Mouse (Mus musculus): Measurements from ENCODE around the gene Cdh22. TPM values are rescaled to one million over a fixed set of nuclear protein-coding genes. Genes with fewer than 3 reads are reported as not detected.

Gene Cdh22
- polyA plus RNA-seq, 1 experiment from 2014 or later = 0.50 TPM

DNA sequence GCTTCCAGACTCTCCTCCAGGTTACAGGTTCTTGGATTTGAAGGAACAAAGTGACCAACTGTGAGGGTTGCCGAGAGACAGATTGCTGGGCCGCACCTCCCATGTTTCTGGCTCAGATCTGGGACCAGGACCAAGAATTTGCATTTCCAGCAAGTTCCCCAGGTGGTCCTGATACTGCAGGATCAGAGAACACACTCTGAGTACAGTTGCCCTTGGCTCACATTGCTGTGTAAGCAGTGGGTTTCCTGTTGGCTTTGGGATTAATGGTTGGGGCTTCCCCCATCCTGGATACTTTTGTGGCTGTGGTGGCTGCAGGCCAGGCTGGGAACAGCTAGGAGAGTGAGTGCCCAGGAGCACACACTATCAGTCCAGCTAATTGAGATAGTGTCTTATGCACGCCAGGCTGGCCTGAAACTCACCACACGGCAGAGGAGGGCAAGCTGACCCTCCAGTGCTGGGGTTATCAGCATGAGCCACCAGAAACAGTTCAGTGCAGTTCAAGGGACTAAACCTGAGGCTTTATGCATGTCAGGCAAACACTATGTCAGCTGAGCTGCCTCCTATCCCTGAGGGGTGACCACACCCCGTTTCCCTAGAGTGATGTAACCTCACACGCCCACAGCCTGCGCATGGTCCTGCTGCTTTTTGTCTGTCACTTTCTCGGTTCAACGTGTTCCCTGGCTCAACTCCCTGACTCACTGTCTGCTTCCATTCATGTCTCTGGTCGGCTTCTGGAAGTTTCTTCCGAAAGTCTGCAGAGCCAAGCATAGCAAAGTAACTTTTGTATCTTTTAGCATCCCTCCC lies 160.4 kb downstream of the Cdh22 start:
- Histone ChIP-seq H3K27ac (ENCODE audit: low read length) (no peak overlapping the region), H3K9me3 (ENCODE audit: control insufficient read depth, low read length) (no peaks in the 10 kb centered on the region), H3K36me3 (ENCODE audit: control insufficient read depth, insufficient read depth, low read length) (no peaks in the 10 kb centered on the region), H3K27me3 (replicated peaks; ENCODE audit: control insufficient read depth, insufficient read depth, low read length) (peaks cover 54% of the 10 kb centered on the region), H3K4me3 (ENCODE audit: low read length) (no peak overlapping the region), H3K9ac (ENCODE audit: low read depth, low read length) (no peak overlapping the region), H3K4me2 (ENCODE audit: low read depth, low read length) (no peak overlapping the region), H3K4me1 (ENCODE audit: control insufficient read depth, insufficient read depth, low read length) (peaks cover 4% of the 10 kb centered on the region; the same call in 1 of the 2 replicates)
- no peak for ATAC-seq
- 39% methylated on average over 11 of the region's 11 CpGs for WGBS

DNA sequence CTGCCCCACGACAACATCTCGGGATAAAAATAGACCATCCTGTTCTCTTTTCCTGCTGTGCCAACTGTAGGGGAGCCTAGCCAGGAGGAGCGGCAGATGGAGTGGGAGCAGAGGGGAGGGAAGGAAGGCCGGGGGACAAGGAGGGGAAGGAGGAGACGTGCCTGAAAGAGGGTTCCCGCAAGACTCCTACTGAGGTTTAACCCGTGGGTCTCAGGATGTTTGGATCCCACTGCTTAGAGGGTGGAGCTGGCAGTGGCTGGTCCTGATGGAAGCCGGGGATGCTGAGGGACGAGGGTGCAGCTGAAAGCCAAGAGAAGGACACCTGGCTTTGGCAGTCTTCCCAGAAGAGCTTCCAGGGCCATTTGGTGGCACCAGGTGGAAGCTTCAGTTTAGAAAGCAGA lies 161.3 kb downstream of the Cdh22 start:
- H3K27me3 ChIP-seq (replicated peaks; ENCODE audit: control insufficient read depth, insufficient read depth, low read length) = peaks cover 45% of the 10 kb centered on the region
- peaks cover 4% of the 10 kb centered on the region; the same call in 1 of the 2 replicates for H3K4me1 ChIP-seq (ENCODE audit: control insufficient read depth, insufficient read depth, low read length)
- no peak overlapping the region for H3K4me3 ChIP-seq (ENCODE audit: low read length)
- ATAC-seq = no peak
- H3K4me2 ChIP-seq (ENCODE audit: low read depth, low read length) = no peak overlapping the region
- H3K36me3 ChIP-seq (ENCODE audit: control insufficient read depth, insufficient read depth, low read length) = no peaks in the 10 kb centered on the region
- H3K27ac ChIP-seq (ENCODE audit: low read length) = no peak overlapping the region
- H3K9ac ChIP-seq (ENCODE audit: low read depth, low read length) = no peak overlapping the region
- no peaks in the 10 kb centered on the region for H3K9me3 ChIP-seq (ENCODE audit: control insufficient read depth, low read length)
- 22% methylated on average over 9 of the region's 9 CpGs for WGBS

DNA sequence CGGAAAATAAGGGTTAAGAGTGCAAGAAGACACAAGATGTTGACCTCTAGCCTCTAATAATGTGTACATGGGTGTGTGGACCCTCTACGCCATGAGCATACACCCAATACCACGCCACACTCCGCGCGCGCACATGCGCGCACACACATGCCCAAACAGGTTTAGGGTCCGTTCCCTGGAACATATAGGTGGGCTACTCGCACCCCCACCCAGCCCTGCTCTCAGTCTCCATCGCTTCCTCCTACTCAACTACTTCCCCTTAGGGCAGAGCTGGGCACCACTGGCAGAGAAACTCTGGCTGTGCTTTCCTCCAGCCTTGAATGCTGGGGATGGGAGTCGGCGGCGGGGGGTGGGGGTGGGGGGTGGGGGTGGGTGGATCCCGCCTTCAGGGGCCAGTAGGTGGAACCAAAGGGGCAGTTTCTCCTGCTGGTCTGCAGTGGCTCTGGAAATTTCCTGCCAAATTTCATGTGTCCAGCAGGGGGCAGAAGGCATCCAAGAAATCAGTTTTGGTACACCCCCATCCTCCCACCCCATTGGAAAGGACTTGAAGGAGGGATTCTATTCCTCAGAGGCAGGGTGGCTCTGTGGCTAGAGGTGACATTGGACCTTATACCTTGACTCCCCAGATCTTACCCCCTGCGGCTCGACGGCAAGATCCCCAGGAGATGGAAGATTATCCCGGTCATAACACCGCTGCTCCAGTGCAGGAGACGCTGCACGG lies 164.4 kb downstream of the Cdh22 start:
- 21% methylated on average over 23 of the region's 23 CpGs for WGBS
- H3K27me3 ChIP-seq (replicated peaks; ENCODE audit: control insufficient read depth, insufficient read depth, low read length) = peaks cover 16% of the 10 kb centered on the region

GRCm38 (mm10) chr2:165068806-165069205 lies 165.8 kb downstream of the Cdh22 start:
- no peak overlapping the region for H3K4me2 ChIP-seq (ENCODE audit: low read depth, low read length)
- H3K36me3 ChIP-seq (ENCODE audit: control insufficient read depth, insufficient read depth, low read length) = no peaks in the 10 kb centered on the region
- peaks cover 4% of the 10 kb centered on the region; the same call in 1 of the 2 replicates for H3K4me1 ChIP-seq (ENCODE audit: control insufficient read depth, insufficient read depth, low read length)
- H3K4me3 ChIP-seq (ENCODE audit: low read length) = no peak overlapping the region
- WGBS = 65% methylated on average over 2 of the region's 2 CpGs
- ATAC-seq = no peak
- H3K27ac ChIP-seq (ENCODE audit: low read length) = no peak overlapping the region
- H3K27me3 ChIP-seq (replicated peaks; ENCODE audit: control insufficient read depth, insufficient read depth, low read length) = peaks cover 9% of the 10 kb centered on the region
- H3K9me3 ChIP-seq (ENCODE audit: control insufficient read depth, low read length) = no peaks in the 10 kb centered on the region
- H3K9ac ChIP-seq (ENCODE audit: low read depth, low read length) = no peak overlapping the region

More for the DNA sequence above, 164.4 kb downstream of the Cdh22 start:
- H3K4me3 ChIP-seq (ENCODE audit: low read length) = no peak overlapping the region
- peaks cover 4% of the 10 kb centered on the region; the same call in 1 of the 2 replicates for H3K4me1 ChIP-seq (ENCODE audit: control insufficient read depth, insufficient read depth, low read length)
- no peaks in the 10 kb centered on the region for H3K9me3 ChIP-seq (ENCODE audit: control insufficient read depth, low read length)
- H3K36me3 ChIP-seq (ENCODE audit: control insufficient read depth, insufficient read depth, low read length) = no peaks in the 10 kb centered on the region
- no peak overlapping the region for H3K4me2 ChIP-seq (ENCODE audit: low read depth, low read length)
- no peak overlapping the region for H3K9ac ChIP-seq (ENCODE audit: low read depth, low read length)
- ATAC-seq = 0 out of 2 replicates have a peak, but pooled peaks have one; percentile 40
- H3K27ac ChIP-seq (ENCODE audit: low read length) = no peak overlapping the region

DNA sequence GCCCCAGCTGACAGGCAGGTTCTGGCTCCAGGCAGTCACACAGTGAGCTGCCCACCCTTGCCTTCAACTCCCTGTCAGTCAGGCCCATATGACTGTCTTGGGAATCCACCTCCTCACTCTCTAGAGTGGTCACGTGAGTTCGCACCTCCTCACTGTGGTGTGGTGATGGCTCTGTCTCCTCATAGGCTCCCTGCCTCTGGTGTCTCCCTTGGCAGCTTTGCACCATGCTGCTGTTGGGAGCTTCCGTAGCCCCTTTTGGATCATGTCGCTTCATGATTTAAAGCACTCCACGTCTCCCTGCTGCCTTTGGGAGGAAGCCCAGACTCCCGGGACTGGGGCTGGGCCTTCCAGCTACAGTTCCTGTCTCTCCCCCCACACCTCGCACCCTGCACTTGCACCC lies 170.2 kb downstream of the Cdh22 start:
- Histone ChIP-seq H3K27me3 (replicated peaks; ENCODE audit: control insufficient read depth, insufficient read depth, low read length) (no peaks in the 10 kb centered on the region), H3K4me1 (ENCODE audit: control insufficient read depth, insufficient read depth, low read length) (peaks cover 6% of the 10 kb centered on the region; the same call in 1 of the 2 replicates), H3K4me3 (ENCODE audit: low read length) (no peak overlapping the region), H3K9me3 (ENCODE audit: control insufficient read depth, low read length) (no peaks in the 10 kb centered on the region), H3K9ac (ENCODE audit: low read depth, low read length) (no peak overlapping the region), H3K4me2 (ENCODE audit: low read depth, low read length) (no peak overlapping the region), H3K36me3 (ENCODE audit: control insufficient read depth, insufficient read depth, low read length) (no peaks in the 10 kb centered on the region), H3K27ac (ENCODE audit: low read length) (no peak overlapping the region)
- 51% methylated on average over 7 of the region's 7 CpGs for WGBS
- no peak for ATAC-seq

DNA sequence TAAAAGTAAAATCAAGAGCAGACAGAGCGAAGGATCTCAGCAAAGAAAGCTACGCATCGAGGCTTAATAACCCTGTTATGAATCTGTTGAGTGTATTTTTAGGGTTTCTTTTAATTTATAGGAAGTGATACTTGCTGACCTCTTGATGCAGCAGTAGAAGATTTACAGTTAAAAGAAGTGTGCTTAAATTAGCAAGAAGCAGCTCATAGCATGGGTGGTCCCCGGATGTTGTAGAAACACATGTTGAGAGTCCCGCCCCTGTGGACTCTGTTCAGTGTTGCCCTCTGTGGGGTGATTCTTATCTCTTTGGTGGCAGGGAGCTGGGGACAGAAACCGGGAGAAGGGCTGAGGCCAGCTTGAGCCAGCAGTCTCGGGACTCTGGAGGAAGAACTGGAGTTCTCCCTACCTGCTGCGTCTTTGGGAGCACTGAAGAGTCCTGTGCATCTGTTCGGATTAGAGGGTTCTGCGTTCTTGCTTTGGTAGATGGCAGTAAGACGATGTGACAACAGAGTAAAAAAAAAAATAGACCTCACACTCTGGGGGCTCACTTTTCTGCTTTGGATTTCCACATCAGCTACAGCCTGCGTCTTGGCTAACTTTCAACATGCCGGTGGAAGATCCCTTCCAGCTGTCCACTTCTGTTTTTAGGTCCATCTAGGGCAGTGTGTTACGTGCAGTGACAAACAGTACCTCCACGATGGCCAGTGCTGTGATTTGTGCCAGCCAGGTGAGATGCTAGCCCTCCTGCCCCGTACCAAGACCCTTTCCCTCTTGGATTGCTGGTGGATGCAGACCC lies 172.8 kb downstream of the Cdh22 start:
- Histone ChIP-seq H3K9ac (ENCODE audit: low read depth, low read length) (no peak overlapping the region), H3K27me3 (replicated peaks; ENCODE audit: control insufficient read depth, insufficient read depth, low read length) (0 out of 2 replicates have a peak, but pooled peaks cover 3% of the 10 kb centered on the region), H3K9me3 (ENCODE audit: control insufficient read depth, low read length) (no peaks in the 10 kb centered on the region), H3K4me3 (ENCODE audit: low read length) (no peak overlapping the region), H3K36me3 (ENCODE audit: control insufficient read depth, insufficient read depth, low read length) (no peaks in the 10 kb centered on the region), H3K4me2 (ENCODE audit: low read depth, low read length) (0 out of 2 replicates have a peak overlapping the region, but pooled peaks have one; percentile 3), H3K4me1 (ENCODE audit: control insufficient read depth, insufficient read depth, low read length) (peaks cover 6% of the 10 kb centered on the region; the same call in 1 of the 2 replicates), H3K27ac (ENCODE audit: low read length) (peak overlapping the region; percentile 48; the same call in 1 of the 2 replicates)
- 0 out of 2 replicates have a peak, but pooled peaks have one; percentile 31 for ATAC-seq
- 52% methylated on average over 16 of the region's 16 CpGs for WGBS

Other genes with a start within 250 kb of the Cdh22 start
- gene Ncoa5, start 200.0 kb downstream of the Cdh22 start, polyA plus RNA-seq (2015; fragmentation: Nextera tagmentation; extraction: Ambion mirVana) = 41.4 and 42.4 TPM in 2 replicates
- gene Cd40, start 179.2 kb downstream of the Cdh22 start, polyA plus RNA-seq (2015; fragmentation: Nextera tagmentation; extraction: Ambion mirVana) = 7.6 and 9.7 TPM in 2 replicates
- gene 1700025C18Rik, start 144.1 kb downstream of the Cdh22 start, polyA plus RNA-seq (2015; fragmentation: Nextera tagmentation; extraction: Ambion mirVana) = not detected in 2 replicates
- 135 and 154 TPM in 2 replicates for gene Slc35c2, start 53.0 kb upstream of the Cdh22 start, polyA plus RNA-seq (2015; fragmentation: Nextera tagmentation; extraction: Ambion mirVana)
- 63.5 and 67.2 TPM in 2 replicates for gene Elmo2, start 91.6 kb upstream of the Cdh22 start, polyA plus RNA-seq (2015; fragmentation: Nextera tagmentation; extraction: Ambion mirVana)
- gene Zfp663, start 133.9 kb upstream of the Cdh22 start, polyA plus RNA-seq (2015; fragmentation: Nextera tagmentation; extraction: Ambion mirVana) = 0.45 and 0.64 TPM in 2 replicates
- gene Zfp334, start 153.4 kb upstream of the Cdh22 start, polyA plus RNA-seq (2015; fragmentation: Nextera tagmentation; extraction: Ambion mirVana) = 3.6 TPM in 2 replicates
- 1.1 TPM in 2 replicates for gene Ocstamp, start 165.6 kb upstream of the Cdh22 start, polyA plus RNA-seq (2015; fragmentation: Nextera tagmentation; extraction: Ambion mirVana)
- 0.40 and 0.56 TPM in 2 replicates for gene Slc13a3, start 238.4 kb upstream of the Cdh22 start, polyA plus RNA-seq (2015; fragmentation: Nextera tagmentation; extraction: Ambion mirVana)

Measured in intestine, embryonic 16.5 days (tissue).